Mouse (Mus musculus): ENCODE results near the gene Pgap3. TPM values are rescaled to one million over a fixed set of nuclear protein-coding genes. Genes with fewer than 3 reads are reported as not detected.

Gene Pgap3
- polyA plus RNA-seq, 1 experiment from 2014 or later = 8.0 TPM

DNA sequence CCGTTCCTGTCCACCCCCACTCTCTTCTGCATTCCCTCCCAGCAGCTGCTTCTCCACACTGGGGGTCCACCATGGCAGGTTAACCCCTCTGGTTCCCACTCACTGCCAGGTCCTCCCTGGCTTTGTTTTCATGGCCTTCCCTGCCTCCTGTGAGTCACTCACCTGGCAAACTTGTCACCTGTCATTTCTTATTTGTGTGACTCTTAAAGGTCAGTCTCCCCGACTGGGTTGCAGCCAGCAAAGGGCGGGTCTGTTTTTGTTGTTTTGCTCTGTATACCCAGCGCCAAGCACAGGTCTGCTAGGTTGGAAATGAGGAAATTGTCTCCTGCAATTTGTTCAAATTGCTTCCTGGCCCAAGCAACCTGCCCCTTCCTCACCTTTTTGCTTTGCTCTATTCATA is 45.4 kb upstream of the Pgap3 start:
- ATAC-seq = no peak
- DNase-seq (ENCODE audit: low spot score) = peak; percentile 52
- no peaks in the 10 kb centered on the region for H3K9me3 ChIP-seq (ENCODE audit: low read length)
- no peak for TF ChIP-seq CTCF (IDR thresholded peaks at IDR 0.05)
- no peak for TF ChIP-seq EP300 (IDR thresholded peaks at IDR 0.05)
- H3K4me3 ChIP-seq (ENCODE audit: low read depth, low read length) = no peak overlapping the region
- WGBS = 27% methylated on average over 4 of the region's 4 CpGs
- no peak overlapping the region for H3K9ac ChIP-seq (replicated peaks; ENCODE audit: low read depth)
- peak overlapping the region; percentile 85 for H3K27ac ChIP-seq (ENCODE audit: low read length)
- no peak overlapping the region for H3K4me2 ChIP-seq (replicated peaks; ENCODE audit: low read depth, low read length)
- H3K27me3 ChIP-seq (replicated peaks; ENCODE audit: insufficient read depth, low read length) = no peaks in the 10 kb centered on the region
- H3K4me1 ChIP-seq (ENCODE audit: insufficient read depth, low read depth, low read length) = no peaks in the 10 kb centered on the region
- H3K36me3 ChIP-seq (ENCODE audit: insufficient read depth, low read length) = no peaks in the 10 kb centered on the region

DNA sequence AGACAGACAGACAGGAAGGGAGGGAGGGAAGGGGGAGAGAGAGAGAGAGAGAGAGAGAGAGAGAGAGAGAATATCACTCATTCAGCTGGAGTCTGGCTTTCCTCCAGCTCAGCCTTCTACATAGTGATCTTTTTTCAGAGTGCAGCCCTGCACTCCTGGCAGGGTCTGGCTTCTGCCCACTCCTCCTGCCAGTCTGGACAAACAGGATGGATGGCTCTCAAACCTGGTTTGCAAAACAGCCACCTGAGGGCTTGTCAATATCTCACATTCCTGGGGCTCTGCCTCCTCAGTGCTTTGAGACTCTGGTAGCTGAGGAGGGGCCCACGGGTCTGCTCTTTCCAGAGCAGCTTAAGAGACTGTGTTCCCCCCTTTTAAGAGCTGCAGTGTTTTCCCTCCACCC is 44.9 kb upstream of the Pgap3 start:
- Histone ChIP-seq H3K4me2 (replicated peaks; ENCODE audit: low read depth, low read length) (no peak overlapping the region), H3K4me3 (ENCODE audit: low read depth, low read length) (no peak overlapping the region), H3K9me3 (ENCODE audit: low read length) (no peaks in the 10 kb centered on the region), H3K27me3 (replicated peaks; ENCODE audit: insufficient read depth, low read length) (no peaks in the 10 kb centered on the region), H3K4me1 (ENCODE audit: insufficient read depth, low read depth, low read length) (no peaks in the 10 kb centered on the region), H3K27ac (ENCODE audit: low read length) (peak overlapping the region; percentile 85), H3K9ac (replicated peaks; ENCODE audit: low read depth) (no peak overlapping the region), H3K36me3 (ENCODE audit: insufficient read depth, low read length) (no peaks in the 10 kb centered on the region)
- ATAC-seq = peak; percentile 17
- peak; percentile 62 for DNase-seq (ENCODE audit: low spot score)
- TF ChIP-seq EP300 (IDR thresholded peaks at IDR 0.05) (no peak), CTCF (IDR thresholded peaks at IDR 0.05) (no peak)
- 0% methylated on average over 1 of the region's 1 CpGs for WGBS

DNA sequence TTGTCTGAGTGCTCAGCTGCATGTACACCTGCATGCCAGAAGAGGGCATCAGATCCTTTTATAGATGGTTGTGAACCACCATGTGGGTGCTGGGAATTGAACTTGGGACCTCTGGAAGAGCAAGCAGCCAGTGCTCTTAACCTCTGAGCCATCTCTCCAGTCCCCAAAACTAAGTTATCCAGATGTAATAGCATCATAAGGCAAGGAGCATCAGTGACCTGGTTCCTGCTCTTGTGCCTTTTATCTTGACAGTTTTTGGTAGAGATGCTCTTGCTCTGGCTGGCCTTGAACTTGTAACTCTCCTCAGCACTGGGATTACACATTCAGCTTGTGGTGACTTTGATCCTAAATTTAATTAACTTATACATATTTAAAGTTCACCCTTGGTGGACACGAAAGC is 43.4 kb upstream of the Pgap3 start:
- DNase-seq (ENCODE audit: low spot score) (no peak), ATAC-seq (no peak)
- no peak for TF ChIP-seq EP300 (IDR thresholded peaks at IDR 0.05)
- TF ChIP-seq CTCF (IDR thresholded peaks at IDR 0.05) = no peak
- H3K27me3 ChIP-seq (replicated peaks; ENCODE audit: insufficient read depth, low read length) = no peaks in the 10 kb centered on the region
- no peak overlapping the region for H3K4me2 ChIP-seq (replicated peaks; ENCODE audit: low read depth, low read length)
- no peak overlapping the region for H3K9ac ChIP-seq (replicated peaks; ENCODE audit: low read depth)
- no peaks in the 10 kb centered on the region for H3K9me3 ChIP-seq (ENCODE audit: low read length)
- no peaks in the 10 kb centered on the region for H3K36me3 ChIP-seq (ENCODE audit: insufficient read depth, low read length)
- H3K4me1 ChIP-seq (ENCODE audit: insufficient read depth, low read depth, low read length) = no peaks in the 10 kb centered on the region
- no peak overlapping the region for H3K27ac ChIP-seq (ENCODE audit: low read length)
- H3K4me3 ChIP-seq (ENCODE audit: low read depth, low read length) = no peak overlapping the region
- 92% methylated on average over 1 of the region's 1 CpGs for WGBS

DNA sequence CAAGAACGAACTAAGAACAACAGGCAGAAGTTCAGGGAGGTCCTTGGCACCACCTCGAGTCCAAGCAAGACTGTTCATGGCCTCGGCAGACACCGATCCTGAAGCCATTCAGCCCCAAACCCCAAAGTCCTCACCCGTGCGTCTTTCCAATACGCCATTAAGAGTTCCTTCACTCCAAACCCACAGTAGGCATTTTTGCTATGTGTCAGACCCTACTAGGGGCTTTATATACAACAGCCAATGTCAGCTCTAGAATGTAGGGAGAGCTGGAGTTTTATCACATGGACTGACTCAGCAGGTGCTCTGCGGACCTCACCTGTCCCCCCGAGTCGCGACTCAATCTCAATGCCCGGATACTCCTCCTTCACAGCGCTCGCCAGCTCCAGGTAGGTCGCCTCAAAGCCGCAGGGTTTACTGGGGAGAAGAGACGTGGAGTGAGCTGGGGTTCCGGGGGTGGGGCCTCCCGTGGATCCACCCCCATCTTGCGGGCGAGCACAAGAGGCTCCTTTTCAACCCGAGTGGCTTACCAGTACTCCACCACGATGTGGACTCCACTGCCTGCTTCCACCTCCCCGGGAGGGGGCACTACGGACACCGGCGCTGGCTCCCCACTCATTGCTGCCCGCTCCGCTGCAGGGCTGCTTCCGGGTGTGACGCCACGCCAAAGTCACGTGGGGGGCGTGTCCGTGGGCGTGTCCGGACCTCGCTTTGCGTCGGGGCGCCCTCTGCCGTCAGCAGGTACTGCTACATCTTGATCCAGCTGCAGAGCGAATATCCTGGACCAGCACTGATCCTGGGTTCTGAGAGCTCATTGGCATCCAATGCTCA is 38.3 kb upstream of the Pgap3 start, which contains the start of gene Mien1:
Gene Mien1 (minus strand): TSS at position 661 of the 828 bp plus-strand sequence.
- WGBS = 1% methylated on average over 43 of the region's 43 CpGs
- TF ChIP-seq EP300 (IDR thresholded peaks at IDR 0.05) (no peak; the same call in 1 of the 2 replicates), CTCF (IDR thresholded peaks at IDR 0.05) (peak; percentile 97)
- ATAC-seq = peak; percentile 97

DNA sequence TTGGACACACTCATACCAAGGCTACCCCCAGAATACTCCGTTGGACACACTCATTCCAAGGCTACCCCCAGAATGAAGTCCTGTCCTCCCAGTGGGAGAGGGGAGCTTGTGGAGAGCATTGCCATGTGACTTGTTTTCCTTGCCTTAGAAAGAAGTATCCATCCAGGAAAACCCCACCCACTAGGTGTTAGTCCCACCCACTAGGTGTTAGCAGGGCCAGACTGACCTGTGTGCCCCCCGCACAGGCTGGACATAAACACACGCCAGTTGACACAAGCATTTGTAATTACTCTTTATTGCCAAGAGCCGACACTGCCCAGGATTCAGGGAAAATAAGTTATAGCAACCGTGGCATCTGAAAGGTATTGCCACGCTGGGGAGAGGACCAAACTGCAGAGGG is 37.2 kb upstream of the Pgap3 start:
- ATAC-seq = no peak
- TF ChIP-seq EP300 (IDR thresholded peaks at IDR 0.05) = no peak
- Histone ChIP-seq H3K27ac (ENCODE audit: low read length) (no peak overlapping the region), H3K27me3 (replicated peaks; ENCODE audit: insufficient read depth, low read length) (no peaks in the 10 kb centered on the region), H3K36me3 (ENCODE audit: insufficient read depth, low read length) (peaks cover 19% of the 10 kb centered on the region), H3K9me3 (ENCODE audit: low read length) (no peaks in the 10 kb centered on the region), H3K4me1 (ENCODE audit: insufficient read depth, low read depth, low read length) (no peaks in the 10 kb centered on the region; the same call in 1 of the 2 replicates), H3K4me3 (ENCODE audit: low read depth, low read length) (no peak overlapping the region), H3K4me2 (replicated peaks; ENCODE audit: low read depth, low read length) (no peak overlapping the region), H3K9ac (replicated peaks; ENCODE audit: low read depth) (no peak overlapping the region)
- 72% methylated on average over 6 of the region's 6 CpGs for WGBS
- no peak for DNase-seq (ENCODE audit: low spot score)

More for the DNA sequence above, 38.3 kb upstream of the Pgap3 start, which contains the start of gene Mien1:
- H3K36me3 ChIP-seq (ENCODE audit: insufficient read depth, low read length) = peaks cover 15% of the 10 kb centered on the region
- H3K9ac ChIP-seq (replicated peaks; ENCODE audit: low read depth) = peak within 1 kb of the TSS; percentile 34
- H3K4me1 ChIP-seq (ENCODE audit: insufficient read depth, low read depth, low read length) = no peaks in the 10 kb centered on the region; the same call in 1 of the 2 replicates
- H3K27me3 ChIP-seq (replicated peaks; ENCODE audit: insufficient read depth, low read length) = no peaks in the 10 kb centered on the region
- peak within 1 kb of the TSS; percentile 68 for H3K27ac ChIP-seq (ENCODE audit: low read length)
- H3K9me3 ChIP-seq (ENCODE audit: low read length) = no peaks in the 10 kb centered on the region
- H3K4me3 ChIP-seq (ENCODE audit: low read depth, low read length) = peak within 1 kb of the TSS; percentile 61
- peak within 1 kb of the TSS; percentile 87 for H3K4me2 ChIP-seq (replicated peaks; ENCODE audit: low read depth, low read length)
- peak; percentile 95 for DNase-seq (ENCODE audit: low spot score)

DNA sequence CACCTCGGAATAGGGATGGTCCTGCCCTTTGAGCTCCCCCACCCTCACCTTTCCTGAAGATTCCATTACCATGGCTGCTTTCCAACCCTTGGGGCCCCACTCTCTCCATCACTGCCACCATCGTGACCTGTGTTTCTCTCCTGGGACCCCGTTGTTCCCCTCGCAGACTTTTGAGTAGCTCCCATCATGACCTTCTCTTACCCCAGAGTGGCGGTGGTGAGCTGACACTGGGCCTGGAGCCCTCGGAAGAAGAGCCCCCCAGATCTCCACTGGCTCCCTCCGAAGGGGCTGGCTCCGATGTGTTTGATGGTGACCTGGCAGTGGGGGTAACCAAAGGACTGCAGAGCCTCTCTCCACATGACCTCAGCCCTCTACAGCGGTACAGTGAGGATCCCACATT is 35.4 kb upstream of the Pgap3 start:
- no peak overlapping the region for H3K4me2 ChIP-seq (replicated peaks; ENCODE audit: low read depth, low read length)
- 88% methylated on average over 9 of the region's 9 CpGs for WGBS
- H3K9me3 ChIP-seq (ENCODE audit: low read length) = no peaks in the 10 kb centered on the region
- no peak overlapping the region for H3K27ac ChIP-seq (ENCODE audit: low read length)
- H3K36me3 ChIP-seq (ENCODE audit: insufficient read depth, low read length) = peaks cover 23% of the 10 kb centered on the region
- H3K9ac ChIP-seq (replicated peaks; ENCODE audit: low read depth) = no peak overlapping the region
- ATAC-seq (no peak), DNase-seq (ENCODE audit: low spot score) (no peak)
- no peaks in the 10 kb centered on the region for H3K27me3 ChIP-seq (replicated peaks; ENCODE audit: insufficient read depth, low read length)
- TF ChIP-seq EP300 (IDR thresholded peaks at IDR 0.05) = no peak
- no peak for TF ChIP-seq CTCF (IDR thresholded peaks at IDR 0.05)
- no peaks in the 10 kb centered on the region; the same call in 1 of the 2 replicates for H3K4me1 ChIP-seq (ENCODE audit: insufficient read depth, low read depth, low read length)
- H3K4me3 ChIP-seq (ENCODE audit: low read depth, low read length) = no peak overlapping the region
